Mouse (Mus musculus): ENCODE data around the gene Kif13a.

Kif13a gene

GRCm38 (mm10) chr13:46727038-46727836, 202.4 kb downstream of the Kif13a start:
- peak; percentile 58 for DNase-seq (ENCODE audit: low spot score)

- DNase-seq (ENCODE audit: low spot score) = peak; percentile 18
Observed at GRCm38 (mm10) chr13:46726288-46727037, 203.2 kb downstream of the Kif13a start.

GRCm38 (mm10) chr13:46725227-46725626, 204.4 kb downstream of the Kif13a start:
- DNase-seq (ENCODE audit: low spot score) = no peak

GRCm38 (mm10) chr13:46724371-46724770, 205.3 kb downstream of the Kif13a start:
- DNase-seq (ENCODE audit: low spot score) = no peak

- DNase-seq (ENCODE audit: low spot score) = no peak
Observed at GRCm38 (mm10) chr13:46721009-46721408, 208.7 kb downstream of the Kif13a start.

- DNase-seq (ENCODE audit: low spot score) = no peak
Observed at GRCm38 (mm10) chr13:46718893-46719400, 210.7 kb downstream of the Kif13a start.

- DNase-seq (ENCODE audit: low spot score) = no peak
Observed at GRCm38 (mm10) chr13:46715976-46716639, 213.6 kb downstream of the Kif13a start.

GRCm38 (mm10) chr13:46713486-46713885, 216.2 kb downstream of the Kif13a start:
- no peak for DNase-seq (ENCODE audit: low spot score)

GRCm38 (mm10) chr13:46703138-46703537, 226.5 kb downstream of the Kif13a start:
- no peak for DNase-seq (ENCODE audit: low spot score)

GRCm38 (mm10) chr13:46701486-46701885, 228.2 kb downstream of the Kif13a start:
- DNase-seq (ENCODE audit: low spot score) = no peak

GRCm38 (mm10) chr13:46699372-46699771, 230.3 kb downstream of the Kif13a start:
- no peak for DNase-seq (ENCODE audit: low spot score)

Measured in urinary bladder, postnatal 14 days (tissue).